15 mouse cellular contexts compared by ENCODE assay signal in genomic region chr7:54893709-54894627, GRCm38 (mm10). TPM values are rescaled to one million over a fixed set of nuclear protein-coding genes. Genes with fewer than 3 reads are reported as not detected.
"Had no signal": no experiment of that assay in that cellular context is flagged by ENCODE, and none has a peak within 500 bp of the region (broad histone marks: within the 10 kb centered on the region; RNA-seq: fewer than 3 reads in every experiment).

No protein-coding gene starts in this region.

- H3K36me3 ChIP-seq: limb, embryonic 15.5 days; liver, embryonic 12.5 days; neural tube, embryonic 13.5 days had no signal

- H3K9ac ChIP-seq: limb, embryonic 15.5 days; liver, embryonic 12.5 days; neural tube, embryonic 13.5 days had no signal

- H3K9me3 ChIP-seq: limb, embryonic 15.5 days; liver, embryonic 12.5 days; neural tube, embryonic 13.5 days had no signal

- H3K4me3 ChIP-seq: limb, embryonic 15.5 days; liver, embryonic 12.5 days; neural tube, embryonic 13.5 days had no signal

- DNase-seq: kidney, adult 11 months; kidney, adult 9 months; kidney, postnatal 36 days; layer of hippocampus, adult 9-11 months; layer of hippocampus, postnatal 36 days; lung, postnatal 36 days; right cerebral cortex, adult 18-20 months; right cerebral cortex, postnatal 25 days had no signal

- H3K4me1 ChIP-seq: limb, embryonic 15.5 days; liver, embryonic 12.5 days; neural tube, embryonic 13.5 days had no signal

- H3K4me2 ChIP-seq: limb, embryonic 15.5 days; liver, embryonic 12.5 days; neural tube, embryonic 13.5 days had no signal

- H3K27ac ChIP-seq: kidney, postnatal 0 days; limb, embryonic 15.5 days; liver, embryonic 12.5 days; neural tube, embryonic 13.5 days had no signal

- H3K27me3 ChIP-seq: limb, embryonic 15.5 days; liver, embryonic 12.5 days; neural tube, embryonic 13.5 days had no signal

- ATAC-seq: liver, embryonic 12.5 days had no signal

RNA-seq across cellular contexts. Expression of gene Luzp2, which starts 58.7 kb away (rescaled TPM):
- total RNA-seq: megakaryocyte progenitor cell, adult 5-6 weeks had no signal
- polyA plus RNA-seq: liver, embryonic 12.5 days; liver, embryonic 16.5 days; small intestine, adult 2 months had no signal
